Mouse (Mus musculus) midbrain, embryonic 11.5 days (tissue): ENCODE measurements around the gene Gm11992. TPM values are rescaled to one million over a fixed set of nuclear protein-coding genes. Genes with fewer than 3 reads are reported as not detected.

Experiments used
- ATAC-seq: fragments of 200-750 bp; cut with Nextera tagmentation; 2 replicates; pipeline ENCODE4 v1.8.0; 2017; ENCODE audit warnings: moderate TSS enrichment, moderate library complexity; ENCODE audit not compliant: low FRiP score
- DNase-seq: peaks from one replicate; pipeline ENCODE4 v3.0.0; 2015; ENCODE audit warnings: low spot score; ENCODE audit errors: missing footprints
- H3K27ac ChIP-seq: fragments of 300-500 bp; sonication (generic); 2 replicates; pipeline ENCODE4 v1.5.1; 2014; ENCODE audit warnings: low read depth, low read length
- H3K27me3 ChIP-seq: fragments of 300-500 bp; sonication (generic); 2 replicates; pipeline ENCODE4 v1.6.1; 2014; ENCODE audit warnings: mild to moderate bottlenecking, low read length, moderate library complexity, mixed read lengths; ENCODE audit not compliant: control insufficient read depth, insufficient read depth
- H3K36me3 ChIP-seq: fragments of 300-500 bp; sonication (generic); 2 replicates; pipeline ENCODE4 v1.6.1; 2014; ENCODE audit warnings: mild to moderate bottlenecking, low read length, moderate library complexity, mixed read lengths; ENCODE audit not compliant: control insufficient read depth, insufficient read depth
- H3K4me1 ChIP-seq: fragments of 300-500 bp; sonication (generic); 2 replicates; pipeline ENCODE4 v1.6.1; 2014; ENCODE audit warnings: low read length; ENCODE audit not compliant: control insufficient read depth, insufficient read depth
- H3K4me2 ChIP-seq: fragments of 300-500 bp; sonication (generic); 2 replicates; pipeline ENCODE4 v1.6.1; 2014; ENCODE audit warnings: mild to moderate bottlenecking, moderate library complexity
- H3K4me3 ChIP-seq: fragments of 300-500 bp; sonication (generic); 2 replicates; pipeline ENCODE4 v1.5.1; 2014; ENCODE audit warnings: low read depth, low read length
- H3K9ac ChIP-seq: fragments of 300-500 bp; sonication (generic); 2 replicates; pipeline ENCODE4 v1.6.1; 2014; ENCODE audit warnings: low read length
- H3K9me3 ChIP-seq: fragments of 300-500 bp; sonication (generic); 2 replicates; pipeline ENCODE4 v1.6.1; 2016; ENCODE audit warnings: low read length; ENCODE audit not compliant: control insufficient read depth
- WGBS: fragments of 180-500 bp; shearing (Covaris S2); extraction: QIAGEN DNeasy Blood & Tissue Kit; methylation state at CpG from one replicate; pipeline ENCODE4 v1.1.7; 2014; 5-methylcytosine and 5-hydroxymethylcytosine counted together
- polyA plus RNA-seq: library from polyadenylated mRNA; unstranded; fragments of >200 nt; fragmentation: Nextera tagmentation; extraction: Ambion mirVana; gene quantifications from 2 replicates; pipeline ENCODE4 v1.2.1, GENCODE M21; 2014

Gm11992 gene
- polyA plus RNA-seq, 1 experiment from 2014 or later: 0.77 TPM

DNA sequence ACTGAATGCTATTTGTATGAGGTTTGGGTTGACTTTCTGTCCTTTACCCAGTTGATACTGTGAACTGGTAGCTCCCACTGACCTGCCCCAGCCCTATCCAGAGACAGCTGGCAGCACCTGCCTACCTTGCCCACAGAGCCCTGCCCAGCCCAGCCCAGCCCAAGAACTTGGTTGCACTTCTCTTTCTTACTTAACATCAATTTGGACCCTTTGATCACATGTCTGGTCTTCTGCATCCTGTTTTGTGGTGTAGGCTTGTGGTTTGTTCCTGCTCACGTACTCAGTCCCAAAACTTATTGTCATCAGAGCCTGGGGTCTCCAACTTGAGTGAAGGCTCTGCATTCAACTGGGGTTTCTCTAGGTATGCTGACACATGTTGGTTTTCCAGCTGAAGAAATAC, 11.6 kb downstream of the Gm11992 start:
- DNase-seq: no peak
- Histone ChIP-seq H3K27ac (no peak overlapping the region), H3K9ac (no peak overlapping the region), H3K27me3 (no peaks in the 10 kb centered on the region), H3K9me3 (no peaks in the 10 kb centered on the region), H3K4me1 (no peaks in the 10 kb centered on the region), H3K4me3 (no peak overlapping the region), H3K4me2 (no peak overlapping the region), H3K36me3 (no peaks in the 10 kb centered on the region)
- WGBS: 79% methylated on average over 1 of the region's 1 CpGs
- ATAC-seq: no peak

DNA sequence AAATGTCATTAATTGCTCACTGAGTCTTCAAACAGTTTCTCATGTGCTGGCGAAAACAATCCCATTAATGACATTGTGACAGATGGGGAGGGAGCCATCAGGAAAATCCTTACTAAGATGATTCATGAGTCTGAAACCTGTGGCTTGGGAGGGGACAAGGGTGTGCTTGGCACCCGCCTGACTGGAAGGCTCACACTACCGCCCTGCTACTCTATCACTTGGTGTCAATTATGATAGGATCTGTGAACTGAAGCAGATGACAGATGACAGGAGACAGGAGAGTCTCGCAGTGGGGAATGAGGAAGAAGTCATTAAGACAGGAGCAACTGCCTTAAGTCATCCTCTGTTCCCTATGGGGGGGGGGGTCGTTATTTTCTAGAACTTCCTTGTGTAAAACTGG, 12.1 kb downstream of the Gm11992 start:
- Histone ChIP-seq H3K9ac (no peak overlapping the region), H3K4me3 (no peak overlapping the region), H3K9me3 (no peaks in the 10 kb centered on the region), H3K4me2 (no peak overlapping the region), H3K27me3 (no peaks in the 10 kb centered on the region), H3K36me3 (no peaks in the 10 kb centered on the region), H3K4me1 (no peaks in the 10 kb centered on the region), H3K27ac (no peak overlapping the region)
- DNase-seq (no peak), ATAC-seq (no peak)
- 82% methylated on average over 5 of the region's 5 CpGs for WGBS

DNA sequence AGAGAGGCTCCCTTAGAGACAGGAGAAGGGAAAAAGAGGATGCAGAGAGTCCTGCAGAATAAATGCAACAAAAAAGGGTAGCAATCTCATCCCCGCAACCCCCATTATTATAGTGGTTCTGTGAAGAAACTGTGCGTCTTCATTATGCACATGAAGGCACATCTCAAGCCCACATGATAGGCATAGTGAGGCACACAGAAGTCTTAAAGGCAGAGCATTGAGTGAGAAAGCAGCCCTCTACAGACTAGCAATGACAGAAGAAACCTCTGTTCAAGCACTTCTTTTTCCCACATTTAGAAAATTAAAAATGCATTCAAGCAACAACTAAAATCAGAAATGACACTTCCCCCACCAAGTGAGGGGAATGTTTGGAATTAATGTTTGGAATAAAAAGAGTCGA, 28.1 kb downstream of the Gm11992 start:
- Histone ChIP-seq H3K9ac (no peak overlapping the region), H3K4me3 (no peak overlapping the region), H3K27ac (no peak overlapping the region), H3K4me2 (no peak overlapping the region), H3K27me3 (no peaks in the 10 kb centered on the region), H3K4me1 (no peaks in the 10 kb centered on the region), H3K36me3 (no peaks in the 10 kb centered on the region), H3K9me3 (no peaks in the 10 kb centered on the region)
- no peak for DNase-seq
- ATAC-seq: no peak
- 87% methylated on average over 3 of the region's 3 CpGs for WGBS

DNA sequence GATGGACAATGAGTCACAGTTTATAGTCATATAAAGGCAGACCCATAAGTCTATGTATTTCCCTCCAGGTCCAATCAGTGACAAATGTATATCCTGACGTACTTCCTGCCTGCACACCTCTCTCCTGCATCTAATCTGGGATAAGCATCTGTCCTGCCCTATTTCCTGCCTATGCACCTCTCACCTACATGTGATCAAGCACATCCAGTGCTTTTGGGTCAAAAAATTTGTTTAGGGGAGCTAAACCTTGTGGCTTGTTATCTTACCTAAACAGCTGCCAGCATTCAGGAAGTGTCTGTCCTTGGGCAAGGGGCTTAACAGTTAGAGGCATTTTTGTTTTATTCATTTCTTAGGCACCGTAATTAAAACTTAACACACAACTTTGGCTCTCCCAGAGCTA, 64.8 kb downstream of the Gm11992 start:
- no peak overlapping the region for H3K9ac ChIP-seq
- peaks cover 17% of the 10 kb centered on the region for H3K27me3 ChIP-seq
- H3K4me3 ChIP-seq: no peak overlapping the region
- H3K9me3 ChIP-seq: no peaks in the 10 kb centered on the region
- no peak overlapping the region for H3K4me2 ChIP-seq
- 78% methylated on average over 2 of the region's 2 CpGs for WGBS
- peaks cover 11% of the 10 kb centered on the region for H3K4me1 ChIP-seq
- H3K36me3 ChIP-seq: no peaks in the 10 kb centered on the region
- DNase-seq (no peak), ATAC-seq (no peak)
- H3K27ac ChIP-seq: no peak overlapping the region

DNA sequence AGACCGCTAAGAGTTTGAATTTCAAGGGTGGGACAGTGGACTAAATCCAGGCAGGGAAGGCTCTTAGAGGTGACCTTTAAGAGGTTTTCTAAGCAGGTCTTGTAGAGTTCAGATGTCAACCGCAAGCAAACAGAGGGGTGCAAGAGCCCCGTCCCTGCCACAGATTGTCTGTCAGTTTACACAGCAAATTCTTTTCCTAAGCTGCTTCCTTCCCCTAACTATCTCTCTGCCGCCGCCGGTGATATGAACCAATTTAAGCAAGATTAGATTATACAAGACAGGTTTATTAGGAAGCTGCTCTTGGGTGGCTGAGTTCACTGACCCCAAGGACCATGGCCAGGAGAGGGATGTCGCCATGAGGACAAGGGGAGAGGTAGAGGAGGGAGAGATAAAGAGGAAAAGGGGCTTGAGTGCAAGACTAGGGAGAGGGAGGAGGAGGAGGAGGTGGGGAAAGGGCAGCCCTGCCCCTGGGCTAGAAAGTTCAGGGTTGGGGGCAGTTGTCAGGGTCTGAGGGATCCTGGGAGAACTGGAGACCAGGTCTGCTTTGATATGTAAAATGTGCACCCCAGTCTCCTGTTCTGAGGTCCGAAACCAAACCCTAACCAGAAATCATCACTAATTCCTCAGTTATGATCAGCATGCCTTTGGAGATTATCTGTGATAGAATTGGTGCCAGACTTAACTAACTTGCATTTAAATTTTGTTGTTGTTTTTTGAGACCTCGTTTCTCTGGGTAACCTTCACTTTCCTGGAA, 67.2 kb downstream of the Gm11992 start:
- ATAC-seq (no peak), DNase-seq (peak; percentile 89)
- Histone ChIP-seq H3K4me2 (no peak overlapping the region), H3K4me3 (no peak overlapping the region), H3K27me3 (peaks cover 21% of the 10 kb centered on the region), H3K9ac (no peak overlapping the region), H3K9me3 (no peaks in the 10 kb centered on the region), H3K36me3 (no peaks in the 10 kb centered on the region), H3K27ac (no peak overlapping the region), H3K4me1 (peaks cover 23% of the 10 kb centered on the region)
- WGBS: 9% methylated on average over 9 of the region's 9 CpGs

DNA sequence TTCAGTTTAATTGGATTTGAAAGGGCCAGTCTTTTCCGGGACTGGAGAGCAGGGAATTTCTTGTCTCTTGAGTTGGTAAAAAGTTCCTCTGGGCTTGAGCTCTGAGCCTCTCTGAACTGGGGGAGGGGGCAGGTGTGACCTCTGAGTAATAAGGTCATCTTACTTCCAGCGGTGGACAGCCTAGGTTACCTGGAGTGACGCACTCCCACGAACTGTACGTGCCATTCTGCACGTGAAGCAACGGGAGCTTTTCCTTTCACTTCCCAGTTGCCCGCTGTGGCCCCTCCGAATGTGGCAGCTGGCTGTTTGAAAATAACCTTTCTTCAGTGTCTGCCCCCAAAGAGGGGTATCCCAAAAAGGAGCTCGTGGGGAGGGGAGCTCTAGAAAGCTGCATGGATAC, 67.7 kb downstream of the Gm11992 start:
- Histone ChIP-seq H3K4me2 (peak overlapping the region; percentile 19), H3K4me3 (no peak overlapping the region)
- WGBS: under 1% methylated on average over 10 of the region's 10 CpGs

DNA sequence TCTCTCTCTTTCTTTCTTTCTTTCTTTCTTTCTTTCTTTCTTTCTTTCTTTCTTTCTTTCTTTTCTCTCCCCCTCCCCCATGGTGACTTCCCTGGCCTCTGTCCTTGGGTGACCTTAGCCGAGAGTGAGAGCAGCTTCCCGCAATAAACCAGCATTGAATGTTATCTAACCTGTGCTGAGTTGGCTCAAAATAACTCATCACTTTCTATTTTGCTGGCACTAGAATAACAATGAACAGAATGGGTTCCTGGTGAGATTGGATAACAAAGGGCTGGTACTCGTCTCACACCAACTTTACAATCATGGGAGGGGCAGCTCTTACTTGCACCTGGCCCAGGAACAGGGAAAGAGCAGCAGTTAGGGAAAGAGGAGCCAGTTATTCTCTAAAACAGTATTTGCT, 68.5 kb downstream of the Gm11992 start:
- H3K4me3 ChIP-seq: no peak overlapping the region
- no peaks in the 10 kb centered on the region for H3K36me3 ChIP-seq
- H3K27me3 ChIP-seq: peaks cover 21% of the 10 kb centered on the region
- WGBS: 7% methylated on average over 3 of the region's 3 CpGs
- H3K4me1 ChIP-seq: peaks cover 23% of the 10 kb centered on the region
- H3K9ac ChIP-seq: no peak overlapping the region
- no peaks in the 10 kb centered on the region for H3K9me3 ChIP-seq
- ATAC-seq (no peak), DNase-seq (no peak)
- H3K27ac ChIP-seq: no peak overlapping the region
- H3K4me2 ChIP-seq: peak overlapping the region; percentile 74; the same call in 1 of the 2 replicates

More for the DNA sequence above, 67.7 kb downstream of the Gm11992 start:
- Histone ChIP-seq H3K9ac (no peak overlapping the region), H3K36me3 (no peaks in the 10 kb centered on the region), H3K27me3 (peaks cover 21% of the 10 kb centered on the region), H3K27ac (no peak overlapping the region), H3K4me1 (peaks cover 23% of the 10 kb centered on the region), H3K9me3 (no peaks in the 10 kb centered on the region)
- DNase-seq (no peak), ATAC-seq (no peak)

DNA sequence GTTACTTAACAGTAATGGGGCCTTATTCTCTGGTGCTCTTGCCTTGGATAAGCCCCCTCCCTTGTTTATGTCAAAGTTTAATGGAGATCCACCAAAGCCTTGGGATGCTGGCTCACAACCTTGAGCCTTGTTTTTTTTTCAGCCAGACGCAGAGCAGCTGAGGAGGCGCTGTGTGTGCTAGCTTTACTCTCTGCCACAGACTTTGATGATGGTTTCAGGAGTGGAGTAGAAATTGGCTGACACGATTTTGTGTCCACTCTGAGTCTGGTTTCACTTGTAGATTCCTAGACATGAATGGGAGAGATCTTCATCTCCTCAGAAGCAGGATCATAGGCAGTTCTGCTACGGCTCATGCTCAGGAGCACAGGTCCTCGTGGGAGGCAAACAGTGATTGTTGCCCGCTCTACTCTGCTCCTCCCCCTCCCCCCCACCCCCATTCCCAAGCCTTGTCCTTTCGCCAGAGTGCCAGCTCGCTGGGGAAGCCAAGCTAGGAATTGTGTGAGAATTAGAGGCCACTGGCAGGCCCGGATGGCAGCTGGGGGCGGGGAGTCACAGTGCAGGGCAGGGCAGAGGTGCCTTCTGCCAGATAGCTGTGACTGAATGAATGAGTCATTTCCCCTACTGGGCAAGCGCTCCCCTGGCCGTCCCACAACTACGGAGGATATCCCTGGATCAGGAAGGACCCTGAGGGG, 69.1 kb downstream of the Gm11992 start:
- H3K9ac ChIP-seq: peak overlapping the region; percentile 47
- DNase-seq (peak; percentile 87), ATAC-seq (peak; percentile 49)
- WGBS: under 1% methylated on average over 13 of the region's 13 CpGs
- H3K9me3 ChIP-seq: no peaks in the 10 kb centered on the region
- peak overlapping the region; percentile 74 for H3K4me2 ChIP-seq
- peaks cover 23% of the 10 kb centered on the region for H3K4me1 ChIP-seq
- peaks cover 21% of the 10 kb centered on the region for H3K27me3 ChIP-seq
- no peaks in the 10 kb centered on the region for H3K36me3 ChIP-seq
- H3K4me3 ChIP-seq: peak overlapping the region; percentile 32
- no peak overlapping the region for H3K27ac ChIP-seq

DNA sequence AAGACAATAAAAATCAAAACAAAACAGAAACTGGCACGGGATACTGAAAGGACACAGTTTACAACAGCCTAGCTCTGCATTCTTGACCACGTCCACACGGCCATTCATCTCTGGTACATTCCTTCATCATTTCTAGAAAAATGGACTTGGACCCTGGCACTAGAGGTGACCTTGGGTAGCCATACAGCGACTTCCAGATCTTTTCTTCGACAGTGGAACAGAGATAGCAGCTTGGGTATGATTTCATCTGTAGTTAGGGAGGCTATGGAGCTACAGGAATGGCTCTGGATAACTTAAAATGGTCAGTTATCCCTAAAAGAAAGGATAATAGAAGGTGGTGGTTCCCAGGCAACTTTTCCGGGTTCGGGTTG, 69.6 kb downstream of the Gm11992 start, which contains the start of gene Upp1:
Gene Upp1, plus strand, starts transcription at position 54 of the 371 bp plus-strand sequence.
- Histone ChIP-seq H3K4me2 (peak within 1 kb of the TSS; percentile 74), H3K9me3 (no peaks in the 10 kb centered on the region), H3K9ac (peak within 1 kb of the TSS; percentile 47), H3K4me1 (peaks cover 23% of the 10 kb centered on the region), H3K27ac (no peak within 1 kb of the TSS), H3K4me3 (peak within 1 kb of the TSS; percentile 32), H3K36me3 (no peaks in the 10 kb centered on the region), H3K27me3 (peaks cover 21% of the 10 kb centered on the region)
- WGBS: under 1% methylated on average over 7 of the region's 7 CpGs
- DNase-seq: peak; percentile 95
- ATAC-seq: peak; percentile 28
